Mouse (Mus musculus): ENCODE results near the gene Gm5134. TPM values are rescaled to one million over a fixed set of nuclear protein-coding genes. Genes with fewer than 3 reads are reported as not detected.
A peak's percentile ranks its signal among the peaks of the same experiment; 100 is the strongest.

Gene Gm5134
- polyA plus RNA-seq (2015; fragmentation: Nextera tagmentation; extraction: Ambion mirVana), result 0.12 TPM in 1 of 2 replicates, not detected in the other

DNA sequence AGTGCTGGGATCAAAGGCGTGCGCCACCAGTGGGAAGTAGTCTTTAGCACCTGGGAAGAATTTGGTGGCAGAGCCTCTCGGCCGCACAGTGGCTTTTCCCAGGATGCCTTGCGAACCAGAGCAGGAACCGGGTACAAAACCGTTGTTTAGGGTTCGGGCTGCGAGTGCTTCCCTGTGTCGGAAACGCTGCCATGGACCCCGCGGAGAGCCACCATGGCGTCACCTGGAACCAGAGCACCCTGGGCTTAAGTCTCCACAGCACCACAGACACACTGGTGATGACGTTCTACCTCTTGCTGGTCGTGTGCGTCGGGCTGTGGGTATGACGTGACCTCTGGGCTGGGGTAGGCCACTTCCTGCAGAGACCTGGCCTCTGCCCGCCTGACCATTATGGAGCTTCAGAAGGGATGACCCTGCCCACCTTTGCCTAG is at the start of gene Gm5134:
Gm5134 (plus strand) TSS at position 134 of the 431 bp plus-strand sequence.
- no peak within 1 kb of the TSS for H3K4me2 ChIP-seq (replicated peaks; ENCODE audit: low read depth, low read length)
- no peaks in the 10 kb centered on the region for H3K27me3 ChIP-seq (replicated peaks; ENCODE audit: insufficient read depth, low read length)
- no peak within 1 kb of the TSS for H3K4me3 ChIP-seq (ENCODE audit: low read depth, low read length)
- no peaks in the 10 kb centered on the region for H3K9me3 ChIP-seq (ENCODE audit: low read length)
- H3K9ac ChIP-seq (replicated peaks; ENCODE audit: low read depth), result no peak within 1 kb of the TSS
- ATAC-seq, result no peak
- DNase-seq (ENCODE audit: low spot score), result no peak
- H3K36me3 ChIP-seq (ENCODE audit: insufficient read depth, low read length), result no peaks in the 10 kb centered on the region
- no peak for TF ChIP-seq CTCF (IDR thresholded peaks at IDR 0.05)
- TF ChIP-seq EP300 (IDR thresholded peaks at IDR 0.05), result no peak
- 25% methylated on average over 20 of the region's 20 CpGs for WGBS
- H3K27ac ChIP-seq (ENCODE audit: low read length), result no peak within 1 kb of the TSS
- H3K4me1 ChIP-seq (ENCODE audit: insufficient read depth, low read depth, low read length), result 0 out of 2 replicates have a peak, but pooled peaks cover 3% of the 10 kb centered on the region

GRCm38 (mm10) chr10:75906882-75907281 is 47.4 kb upstream of the Gm5134 start:
- ATAC-seq (no peak), DNase-seq (ENCODE audit: low spot score) (no peak)
- H3K9ac ChIP-seq (replicated peaks; ENCODE audit: low read depth), result no peak overlapping the region
- no peaks in the 10 kb centered on the region for H3K27me3 ChIP-seq (replicated peaks; ENCODE audit: insufficient read depth, low read length)
- WGBS, result 97% methylated on average over 4 of the region's 4 CpGs
- TF ChIP-seq CTCF (IDR thresholded peaks at IDR 0.05), result no peak
- no peak for TF ChIP-seq EP300 (IDR thresholded peaks at IDR 0.05)
- H3K27ac ChIP-seq (ENCODE audit: low read length), result no peak overlapping the region
- H3K4me1 ChIP-seq (ENCODE audit: insufficient read depth, low read depth, low read length), result no peaks in the 10 kb centered on the region
- H3K9me3 ChIP-seq (ENCODE audit: low read length), result no peaks in the 10 kb centered on the region
- H3K4me3 ChIP-seq (ENCODE audit: low read depth, low read length), result no peak overlapping the region
- peaks cover 43% of the 10 kb centered on the region for H3K36me3 ChIP-seq (ENCODE audit: insufficient read depth, low read length)
- H3K4me2 ChIP-seq (replicated peaks; ENCODE audit: low read depth, low read length), result no peak overlapping the region

- 88% methylated on average over 2 of the region's 2 CpGs for WGBS
- Histone ChIP-seq H3K36me3 (ENCODE audit: insufficient read depth, low read length) (peaks cover 17% of the 10 kb centered on the region), H3K9ac (replicated peaks; ENCODE audit: low read depth) (no peak overlapping the region), H3K27me3 (replicated peaks; ENCODE audit: insufficient read depth, low read length) (no peaks in the 10 kb centered on the region), H3K4me2 (replicated peaks; ENCODE audit: low read depth, low read length) (no peak overlapping the region), H3K27ac (ENCODE audit: low read length) (no peak overlapping the region), H3K4me3 (ENCODE audit: low read depth, low read length) (no peak overlapping the region), H3K9me3 (ENCODE audit: low read length) (no peaks in the 10 kb centered on the region), H3K4me1 (ENCODE audit: insufficient read depth, low read depth, low read length) (no peaks in the 10 kb centered on the region)
- ATAC-seq, result no peak
- TF ChIP-seq EP300 (IDR thresholded peaks at IDR 0.05), result no peak
- no peak for TF ChIP-seq CTCF (IDR thresholded peaks at IDR 0.05)
- no peak for DNase-seq (ENCODE audit: low spot score)
Observed at GRCm38 (mm10) chr10:75910698-75911097, 43.6 kb upstream of the Gm5134 start.

- DNase-seq (ENCODE audit: low spot score) (no peak), ATAC-seq (peak; percentile 54)
- Histone ChIP-seq H3K4me1 (ENCODE audit: insufficient read depth, low read depth, low read length) (peaks cover 3% of the 10 kb centered on the region; the same call in 1 of the 2 replicates), H3K9me3 (ENCODE audit: low read length) (no peaks in the 10 kb centered on the region), H3K27me3 (replicated peaks; ENCODE audit: insufficient read depth, low read length) (no peaks in the 10 kb centered on the region), H3K4me2 (replicated peaks; ENCODE audit: low read depth, low read length) (no peak overlapping the region), H3K36me3 (ENCODE audit: insufficient read depth, low read length) (peaks cover 4% of the 10 kb centered on the region), H3K4me3 (ENCODE audit: low read depth, low read length) (no peak overlapping the region), H3K27ac (ENCODE audit: low read length) (peak overlapping the region; percentile 14; the same call in 1 of the 2 replicates), H3K9ac (replicated peaks; ENCODE audit: low read depth) (0 out of 2 replicates have a peak overlapping the region, but pooled peaks have one; percentile 8)
- 37% methylated on average over 6 of the region's 6 CpGs for WGBS
- TF ChIP-seq EP300 (IDR thresholded peaks at IDR 0.05) (no peak), CTCF (IDR thresholded peaks at IDR 0.05) (no peak)
Observed at GRCm38 (mm10) chr10:75913013-75913589, 41.2 kb upstream of the Gm5134 start.

DNA sequence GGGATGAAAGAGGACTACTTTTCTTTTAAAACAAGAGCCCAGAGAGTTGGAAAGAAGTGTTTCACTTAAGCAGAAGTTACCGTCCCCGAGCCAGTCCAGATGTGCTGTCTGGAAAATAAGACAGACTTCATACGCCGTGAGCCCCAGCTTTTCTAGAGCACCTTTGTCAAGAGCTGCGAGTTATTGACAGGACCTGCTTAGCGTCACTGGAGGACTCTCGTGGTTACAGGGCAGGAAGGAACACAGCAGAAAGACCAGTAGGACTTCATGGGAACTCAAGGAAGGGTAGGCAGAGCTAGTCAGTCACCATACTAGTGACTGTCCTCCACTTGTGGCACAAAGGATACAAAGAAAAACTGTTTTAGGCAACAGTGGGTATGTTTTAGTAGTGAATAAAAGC is 38.8 kb upstream of the Gm5134 start:
- no peaks in the 10 kb centered on the region for H3K9me3 ChIP-seq (ENCODE audit: low read length)
- TF ChIP-seq CTCF (IDR thresholded peaks at IDR 0.05), result no peak
- TF ChIP-seq EP300 (IDR thresholded peaks at IDR 0.05), result no peak
- no peak overlapping the region for H3K4me3 ChIP-seq (ENCODE audit: low read depth, low read length)
- DNase-seq (ENCODE audit: low spot score) (peak; percentile 43), ATAC-seq (no peak; the same call in 1 of the 2 replicates)
- H3K9ac ChIP-seq (replicated peaks; ENCODE audit: low read depth), result no peak overlapping the region
- no peaks in the 10 kb centered on the region for H3K27me3 ChIP-seq (replicated peaks; ENCODE audit: insufficient read depth, low read length)
- H3K4me1 ChIP-seq (ENCODE audit: insufficient read depth, low read depth, low read length), result peaks cover 14% of the 10 kb centered on the region; the same call in 1 of the 2 replicates
- H3K27ac ChIP-seq (ENCODE audit: low read length), result peak overlapping the region; percentile 4
- H3K4me2 ChIP-seq (replicated peaks; ENCODE audit: low read depth, low read length), result no peak overlapping the region
- 62% methylated on average over 7 of the region's 7 CpGs for WGBS
- no peaks in the 10 kb centered on the region for H3K36me3 ChIP-seq (ENCODE audit: insufficient read depth, low read length)

DNA sequence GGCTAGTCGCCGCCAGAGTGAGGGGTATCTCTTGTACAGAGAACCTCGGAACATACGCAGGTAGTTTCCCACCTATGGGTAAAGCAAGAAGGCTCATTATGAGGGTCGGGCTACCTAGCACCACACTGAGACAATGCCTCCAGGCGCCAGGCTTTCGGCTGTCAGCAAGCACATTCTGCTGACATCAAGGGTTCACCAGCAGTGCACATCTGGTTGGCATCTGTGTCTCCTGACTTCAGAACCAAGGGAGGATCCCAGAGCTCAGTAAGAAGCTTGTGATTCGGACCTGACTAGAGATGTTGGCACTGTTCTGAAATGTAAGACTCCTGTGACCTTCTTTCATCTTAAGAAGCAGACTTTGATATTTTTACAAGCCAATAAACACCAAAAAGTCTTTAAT is 37.5 kb upstream of the Gm5134 start:
- ATAC-seq (no peak), DNase-seq (ENCODE audit: low spot score) (no peak)
- Histone ChIP-seq H3K4me3 (ENCODE audit: low read depth, low read length) (no peak overlapping the region), H3K9ac (replicated peaks; ENCODE audit: low read depth) (no peak overlapping the region), H3K4me2 (replicated peaks; ENCODE audit: low read depth, low read length) (no peak overlapping the region), H3K9me3 (ENCODE audit: low read length) (no peaks in the 10 kb centered on the region), H3K4me1 (ENCODE audit: insufficient read depth, low read depth, low read length) (peaks cover 18% of the 10 kb centered on the region; the same call in 1 of the 2 replicates), H3K27me3 (replicated peaks; ENCODE audit: insufficient read depth, low read length) (no peaks in the 10 kb centered on the region), H3K27ac (ENCODE audit: low read length) (no peak overlapping the region), H3K36me3 (ENCODE audit: insufficient read depth, low read length) (no peaks in the 10 kb centered on the region)
- WGBS, result 84% methylated on average over 8 of the region's 8 CpGs
- no peak for TF ChIP-seq EP300 (IDR thresholded peaks at IDR 0.05)
- TF ChIP-seq CTCF (IDR thresholded peaks at IDR 0.05), result no peak

Data from lung, postnatal 0 days (tissue).